Mouse (Mus musculus): ENCODE measurements around the gene Igsf9. TPM values are rescaled to one million over a fixed set of nuclear protein-coding genes. Genes with fewer than 3 reads are reported as not detected.
A peak's percentile ranks its signal among the peaks of the same experiment; 100 is the strongest.

The Igsf9 gene
- not detected in 2 replicates for total RNA-seq (2014; fragmentation: Nextera tagmentation)
- 0.12 and 0.38 TPM in 2 replicates for total RNA-seq (2017)
- polyA plus RNA-seq (2012) = not detected in 2 replicates

- Histone ChIP-seq H3K27me3 (ENCODE audit: insufficient read depth, low read length) (peaks cover 29% of the 10 kb centered on the region), H3K4me3 (ENCODE audit: low read depth, low read length) (no peak within 1 kb of the TSS), H3K36me3 (replicated peaks) (no peaks in the 10 kb centered on the region), H3K9me3 (replicated peaks) (no peaks in the 10 kb centered on the region), H3K4me1 (ENCODE audit: insufficient read depth, low read depth, low read length) (no peaks in the 10 kb centered on the region)
- DNase-seq (ENCODE audit: low spot score) (no peak), ATAC-seq (ENCODE audit: extremely low read depth, insufficient number of reproducible peaks, low FRiP score, poor library complexity, severe bottlenecking) (peak; percentile 30; the same call in 1 of the 2 replicates)
- TF ChIP-seq CTCF (IDR thresholded peaks at IDR 0.05; ENCODE audit: low read depth, low read length) = no peak
- TF ChIP-seq GATA2 (IDR thresholded peaks at IDR 0.05; ENCODE audit: borderline replicate concordance, low read depth, low read length) = no peak
- no peak for TF ChIP-seq GATA1 (IDR thresholded peaks at IDR 0.05; ENCODE audit: borderline replicate concordance, low read length)
- no peak for TF ChIP-seq POLR2AphosphoS5 (IDR thresholded peaks at IDR 0.05; ENCODE audit: insufficient replicate concordance, low read depth, low read length)
- no peak for TF ChIP-seq TAL1 (conservative IDR thresholded peaks at IDR 0.05; ENCODE audit: low read depth, low read length)
These were observed at the start of gene Igsf9 for GRCm38 (mm10) chr1:172481540-172482280. Gene Igsf9 (plus strand): TSS chr1:172481788.

DNA sequence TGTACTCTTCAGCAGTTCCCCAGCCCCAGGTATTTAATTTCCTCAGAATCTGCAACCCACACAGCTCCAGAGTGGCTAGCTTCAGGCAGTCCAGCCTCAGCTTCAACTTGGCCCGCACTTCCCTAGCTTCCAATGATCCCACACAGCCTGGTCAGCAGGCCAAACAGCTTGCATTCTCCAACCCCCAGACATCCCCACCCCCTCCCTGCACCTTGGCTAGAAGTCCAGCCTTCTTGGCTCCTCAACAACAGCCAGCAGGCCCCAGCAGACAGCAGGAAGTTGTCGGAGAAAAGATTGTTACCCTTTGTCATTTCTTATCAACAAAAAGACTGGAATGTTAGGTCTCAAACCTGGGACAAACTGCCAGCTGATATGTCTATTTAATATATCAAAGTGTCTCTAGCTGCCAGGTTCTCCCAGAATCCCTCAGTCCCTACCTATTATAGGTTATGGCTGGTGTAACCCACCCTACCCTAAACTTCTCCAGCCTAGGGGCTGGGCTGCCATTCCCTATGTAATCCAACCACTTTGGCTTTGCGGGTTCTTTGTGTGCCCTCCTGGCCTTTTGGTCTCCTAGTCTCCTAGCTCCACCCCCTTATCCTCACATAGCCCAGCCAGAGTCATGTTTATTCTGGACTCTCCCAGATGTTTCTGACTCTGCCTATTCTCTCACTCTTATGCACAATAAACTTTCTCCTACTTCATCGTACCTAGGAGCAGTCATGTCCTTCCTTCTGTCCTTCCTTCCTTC lies 49.6 kb upstream of the Igsf9 start:
- H3K9me3 ChIP-seq (replicated peaks) = no peaks in the 10 kb centered on the region
- H3K4me3 ChIP-seq (ENCODE audit: low read depth, low read length) = no peak overlapping the region
- ATAC-seq (ENCODE audit: extremely low read depth, insufficient number of reproducible peaks, low FRiP score, poor library complexity, severe bottlenecking) (no peak), DNase-seq (ENCODE audit: low spot score) (no peak)
- H3K27me3 ChIP-seq (ENCODE audit: insufficient read depth, low read length) = no peaks in the 10 kb centered on the region; the same call in 1 of the 2 replicates
- no peaks in the 10 kb centered on the region for H3K4me1 ChIP-seq (ENCODE audit: insufficient read depth, low read depth, low read length)
- H3K36me3 ChIP-seq (replicated peaks) = no peaks in the 10 kb centered on the region
- no peak for TF ChIP-seq POLR2AphosphoS5 (IDR thresholded peaks at IDR 0.05; ENCODE audit: insufficient replicate concordance, low read depth, low read length)
- TF ChIP-seq GATA1 (IDR thresholded peaks at IDR 0.05; ENCODE audit: borderline replicate concordance, low read length) = no peak
- TF ChIP-seq TAL1 (conservative IDR thresholded peaks at IDR 0.05; ENCODE audit: low read depth, low read length) = no peak
- no peak for TF ChIP-seq GATA2 (IDR thresholded peaks at IDR 0.05; ENCODE audit: borderline replicate concordance, low read depth, low read length)
- no peak for TF ChIP-seq CTCF (IDR thresholded peaks at IDR 0.05; ENCODE audit: low read depth, low read length)

GRCm38 (mm10) chr1:172432587-172432955 lies 49.0 kb upstream of the Igsf9 start:
- no peak for DNase-seq (ENCODE audit: low spot score)
- no peaks in the 10 kb centered on the region for H3K36me3 ChIP-seq (replicated peaks)
- H3K27me3 ChIP-seq (ENCODE audit: insufficient read depth, low read length) = no peaks in the 10 kb centered on the region; the same call in 1 of the 2 replicates
- no peak for ATAC-seq (ENCODE audit: extremely low read depth, insufficient number of reproducible peaks, low FRiP score, poor library complexity, severe bottlenecking)
- no peaks in the 10 kb centered on the region for H3K9me3 ChIP-seq (replicated peaks)
- TF ChIP-seq POLR2AphosphoS5 (IDR thresholded peaks at IDR 0.05; ENCODE audit: insufficient replicate concordance, low read depth, low read length) = no peak
- no peak for TF ChIP-seq GATA1 (IDR thresholded peaks at IDR 0.05; ENCODE audit: borderline replicate concordance, low read length)
- no peak for TF ChIP-seq CTCF (IDR thresholded peaks at IDR 0.05; ENCODE audit: low read depth, low read length)
- TF ChIP-seq GATA2 (IDR thresholded peaks at IDR 0.05; ENCODE audit: borderline replicate concordance, low read depth, low read length) = no peak
- TF ChIP-seq TAL1 (conservative IDR thresholded peaks at IDR 0.05; ENCODE audit: low read depth, low read length) = no peak
- no peaks in the 10 kb centered on the region for H3K4me1 ChIP-seq (ENCODE audit: insufficient read depth, low read depth, low read length)
- no peak overlapping the region for H3K4me3 ChIP-seq (ENCODE audit: low read depth, low read length)

GRCm38 (mm10) chr1:172433012-172433850 lies 48.4 kb upstream of the Igsf9 start:
- TF ChIP-seq POLR2AphosphoS5 (IDR thresholded peaks at IDR 0.05; ENCODE audit: insufficient replicate concordance, low read depth, low read length) = no peak
- no peak for TF ChIP-seq CTCF (IDR thresholded peaks at IDR 0.05; ENCODE audit: low read depth, low read length)
- TF ChIP-seq GATA2 (IDR thresholded peaks at IDR 0.05; ENCODE audit: borderline replicate concordance, low read depth, low read length) = no peak
- TF ChIP-seq GATA1 (IDR thresholded peaks at IDR 0.05; ENCODE audit: borderline replicate concordance, low read length) = no peak
- TF ChIP-seq TAL1 (conservative IDR thresholded peaks at IDR 0.05; ENCODE audit: low read depth, low read length) = no peak

GRCm38 (mm10) chr1:172433851-172434165 lies 47.8 kb upstream of the Igsf9 start:
- DNase-seq (ENCODE audit: low spot score) = no peak
- H3K27me3 ChIP-seq (ENCODE audit: insufficient read depth, low read length) = no peaks in the 10 kb centered on the region; the same call in 1 of the 2 replicates
- no peaks in the 10 kb centered on the region for H3K9me3 ChIP-seq (replicated peaks)
- H3K4me1 ChIP-seq (ENCODE audit: insufficient read depth, low read depth, low read length) = no peaks in the 10 kb centered on the region
- ATAC-seq (ENCODE audit: extremely low read depth, insufficient number of reproducible peaks, low FRiP score, poor library complexity, severe bottlenecking) = no peak
- no peaks in the 10 kb centered on the region for H3K36me3 ChIP-seq (replicated peaks)
- TF ChIP-seq CTCF (IDR thresholded peaks at IDR 0.05; ENCODE audit: low read depth, low read length) (no peak), POLR2AphosphoS5 (IDR thresholded peaks at IDR 0.05; ENCODE audit: insufficient replicate concordance, low read depth, low read length) (no peak), GATA1 (IDR thresholded peaks at IDR 0.05; ENCODE audit: borderline replicate concordance, low read length) (no peak), TAL1 (conservative IDR thresholded peaks at IDR 0.05; ENCODE audit: low read depth, low read length) (no peak), GATA2 (IDR thresholded peaks at IDR 0.05; ENCODE audit: borderline replicate concordance, low read depth, low read length) (no peak)
- no peak overlapping the region for H3K4me3 ChIP-seq (ENCODE audit: low read depth, low read length)

More at GRCm38 (mm10) chr1:172433012-172433850, 48.4 kb upstream of the Igsf9 start:
- Histone ChIP-seq H3K4me1 (ENCODE audit: insufficient read depth, low read depth, low read length) (no peaks in the 10 kb centered on the region), H3K4me3 (ENCODE audit: low read depth, low read length) (no peak overlapping the region), H3K9me3 (replicated peaks) (no peaks in the 10 kb centered on the region), H3K36me3 (replicated peaks) (no peaks in the 10 kb centered on the region), H3K27me3 (ENCODE audit: insufficient read depth, low read length) (no peaks in the 10 kb centered on the region; the same call in 1 of the 2 replicates)
- ATAC-seq (ENCODE audit: extremely low read depth, insufficient number of reproducible peaks, low FRiP score, poor library complexity, severe bottlenecking) = no peak
- no peak for DNase-seq (ENCODE audit: low spot score)

Measured in G1E (cell line).